Mouse (Mus musculus): Measurements from ENCODE around the gene Gm7945. TPM values are rescaled to one million over a fixed set of nuclear protein-coding genes. Genes with fewer than 3 reads are reported as not detected.

The Gm7945 gene
- polyA plus RNA-seq (2015; fragmentation: Illumina TruSeq; extraction: RNeasy Lipid Tissue Mini Kit (QIAGEN cat#74804); ENCODE audit: insufficient read depth, low read depth, low replicate concordance) = not detected

GRCm38 (mm10) chr14:41386279-41386678 lies at the start of gene Gm7945:
Gene Gm7945 (minus strand): TSS chr14:41386379.

GRCm38 (mm10) chr14:41408181-41408580 lies 22.0 kb upstream of the Gm7945 start, which contains the start of gene Gm6482:
Gene Gm6482 (minus strand): TSS chr14:41408281.

DNA sequence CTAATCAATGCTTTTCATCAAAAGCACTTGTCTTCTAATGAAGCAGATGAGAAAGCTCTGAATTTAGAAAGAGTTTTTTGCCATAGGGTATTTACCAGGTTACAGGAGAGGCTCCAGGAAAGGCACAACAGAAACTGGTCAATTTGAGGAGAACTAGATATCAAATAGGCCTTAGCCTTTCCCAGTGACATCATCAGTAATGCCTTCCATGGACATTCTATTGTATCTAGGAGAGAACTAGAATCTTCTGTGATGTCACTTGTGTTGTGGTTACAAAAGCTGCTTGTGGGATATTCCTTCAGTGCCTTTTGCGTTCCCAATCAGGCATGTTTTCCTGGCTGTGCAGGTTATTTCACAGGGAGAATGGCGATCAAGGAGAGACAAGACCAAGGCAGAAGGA lies 37.9 kb downstream of the Gm7945 start, which contains the start of gene Gm5798:
TSS of gene Gm5798 (plus strand) at position 301 of the 400 bp plus-strand sequence.

Other genes starting within 250 kb of the Gm7945 start
- gene Mbl1, start 234.9 kb downstream of the Gm7945 start, polyA plus RNA-seq (2015; fragmentation: Illumina TruSeq; extraction: RNeasy Lipid Tissue Mini Kit (QIAGEN cat#74804); ENCODE audit: insufficient read depth, low read depth, low replicate concordance) = not detected
- gene Sftpd, start 201.2 kb downstream of the Gm7945 start, polyA plus RNA-seq (2015; fragmentation: Illumina TruSeq; extraction: RNeasy Lipid Tissue Mini Kit (QIAGEN cat#74804); ENCODE audit: insufficient read depth, low read depth, low replicate concordance) = 1.3 TPM
- gene Gm2832, start 107.6 kb downstream of the Gm7945 start, polyA plus RNA-seq (2015; fragmentation: Illumina TruSeq; extraction: RNeasy Lipid Tissue Mini Kit (QIAGEN cat#74804); ENCODE audit: insufficient read depth, low read depth, low replicate concordance) = not detected
- gene Gm5798, start 37.8 kb downstream of the Gm7945 start, polyA plus RNA-seq (2015; fragmentation: Illumina TruSeq; extraction: RNeasy Lipid Tissue Mini Kit (QIAGEN cat#74804); ENCODE audit: insufficient read depth, low read depth, low replicate concordance) = not detected
- not detected for gene Gm6482, start 21.9 kb upstream of the Gm7945 start, polyA plus RNA-seq (2015; fragmentation: Illumina TruSeq; extraction: RNeasy Lipid Tissue Mini Kit (QIAGEN cat#74804); ENCODE audit: insufficient read depth, low read depth, low replicate concordance)
- gene Gm7954, start 67.1 kb upstream of the Gm7945 start, polyA plus RNA-seq (2015; fragmentation: Illumina TruSeq; extraction: RNeasy Lipid Tissue Mini Kit (QIAGEN cat#74804); ENCODE audit: insufficient read depth, low read depth, low replicate concordance) = not detected
- gene Gm3486, start 103.1 kb upstream of the Gm7945 start, polyA plus RNA-seq (2015; fragmentation: Illumina TruSeq; extraction: RNeasy Lipid Tissue Mini Kit (QIAGEN cat#74804); ENCODE audit: insufficient read depth, low read depth, low replicate concordance) = not detected
- not detected for gene Gm7970, start 169.2 kb upstream of the Gm7945 start, polyA plus RNA-seq (2015; fragmentation: Illumina TruSeq; extraction: RNeasy Lipid Tissue Mini Kit (QIAGEN cat#74804); ENCODE audit: insufficient read depth, low read depth, low replicate concordance)
- not detected for gene 1700049E17Rik2, start 186.8 kb upstream of the Gm7945 start, polyA plus RNA-seq (2015; fragmentation: Illumina TruSeq; extraction: RNeasy Lipid Tissue Mini Kit (QIAGEN cat#74804); ENCODE audit: insufficient read depth, low read depth, low replicate concordance)
- gene Gm3072, start 238.2 kb upstream of the Gm7945 start, polyA plus RNA-seq (2015; fragmentation: Illumina TruSeq; extraction: RNeasy Lipid Tissue Mini Kit (QIAGEN cat#74804); ENCODE audit: insufficient read depth, low read depth, low replicate concordance) = not detected